ENCODE assay signal across 8 mouse cellular contexts in the genomic region with DNA sequence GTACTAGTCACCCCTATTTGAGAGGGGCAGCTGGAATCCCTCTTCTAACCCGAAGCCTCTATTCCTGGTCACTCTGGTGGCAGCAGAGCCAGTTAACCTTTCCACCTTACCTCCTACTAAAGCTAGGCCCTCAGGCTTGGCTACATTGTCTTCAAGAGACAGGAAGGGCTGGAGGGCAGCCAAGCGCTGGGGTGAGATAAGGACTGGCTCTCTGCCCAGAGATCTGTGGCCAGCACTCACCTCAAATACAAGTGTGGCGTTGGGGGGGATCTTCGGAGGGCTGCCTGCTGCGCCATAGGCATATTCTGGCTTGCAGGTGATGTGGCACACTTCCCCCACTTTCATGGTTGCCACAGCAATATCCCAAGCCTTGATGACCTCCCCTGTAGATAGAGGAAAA. TPM values are rescaled to one million over a fixed set of nuclear protein-coding genes. Genes with fewer than 3 reads are reported as not detected.
DNase-seq lines count a peak whose midpoint lies in the region; TF ChIP-seq lines count a peak whose summit lies in the region.

No protein-coding gene starts in this region.

- no peak for TF ChIP-seq CTCF in left cerebral cortex, adult 2 months (IDR thresholded peaks at IDR 0.05)

- H3K4me3 ChIP-seq in left cerebral cortex, adult 2 months, result no peak overlapping the region

- no peak overlapping the region for H3K27ac ChIP-seq in left cerebral cortex, adult 2 months

- intact Hi-C loops in left cerebral cortex, adult 2 months (cut with DNase I), result loop anchor here (5.0 to 10.0 kb wide), 2 partner anchors 42 to 1099 kb away; partner anchors contain the start of gene Gabarapl1

- peak; percentile 96 for DNase-seq in 416B (ENCODE audit: low read depth)
- DNase-seq in adrenal gland, adult 18-20 months (ENCODE audit: low spot score in 2 of 2), result peak; percentile 76 to 84
- DNase-seq in heart, adult 11 months, result peak; percentile 99
- peak; percentile 72 to 82 for DNase-seq in kidney, postnatal 4 days
- DNase-seq in urinary bladder, postnatal 36 days (ENCODE audit: low spot score in 2 of 2), result peak; percentile 53 to 71
- DNase-seq in layer of hippocampus, adult 11-12 months (ENCODE audit: low spot score), result no peak
- DNase-seq in frontal cortex, postnatal 14 days (ENCODE audit: low spot score in 2 of 2), result no peak
- DNase-seq in left cerebral cortex, adult 2 months (ENCODE audit: extremely low spot score in 1 of 2, low spot score in 2 of 2), result no peak

RNA-seq across cellular contexts. Expression of gene Fkbp4, which starts 3.0 kb away (rescaled TPM):
- total RNA-seq in adrenal gland, adult 18-20 months (2021), result 100 to 1,000 TPM; 297 to 351 TPM
- 100 to 1,000 TPM; 118 TPM for total RNA-seq in left cerebral cortex, adult 2 months (2021)

RNA-seq across cellular contexts. Expression of gene Itfg2, which starts 10.7 kb away (rescaled TPM):
- 10 to 100 TPM; 16.4 to 27.2 TPM for total RNA-seq in adrenal gland, adult 18-20 months (2021)
- total RNA-seq in left cerebral cortex, adult 2 months (2021), result 10 to 100 TPM; 34.8 to 36.0 TPM

RNA-seq across cellular contexts. Expression of gene Nrip2, which starts 36.4 kb away (rescaled TPM):
- 1 to 10 TPM; 2.0 to 2.7 TPM for total RNA-seq in adrenal gland, adult 18-20 months (2021)
- total RNA-seq in left cerebral cortex, adult 2 months (2021), result 10 to 100 TPM; 12.7 to 13.7 TPM

Comparison
In these comparisons a context has a peak if more than half of its experiments do, and no peak if none do; other contexts are left out.
1. DNase-seq: peak in 416B (single experiment), adrenal gland, adult 18-20 months (2 of 2), heart, adult 11 months (single experiment), kidney, postnatal 4 days (2 of 2) and urinary bladder, postnatal 36 days (2 of 2); none in layer of hippocampus, adult 11-12 months (single experiment), frontal cortex, postnatal 14 days (0 of 2) and left cerebral cortex, adult 2 months (0 of 2).